Mouse (Mus musculus): ENCODE data around the gene Gli3.

DNA sequence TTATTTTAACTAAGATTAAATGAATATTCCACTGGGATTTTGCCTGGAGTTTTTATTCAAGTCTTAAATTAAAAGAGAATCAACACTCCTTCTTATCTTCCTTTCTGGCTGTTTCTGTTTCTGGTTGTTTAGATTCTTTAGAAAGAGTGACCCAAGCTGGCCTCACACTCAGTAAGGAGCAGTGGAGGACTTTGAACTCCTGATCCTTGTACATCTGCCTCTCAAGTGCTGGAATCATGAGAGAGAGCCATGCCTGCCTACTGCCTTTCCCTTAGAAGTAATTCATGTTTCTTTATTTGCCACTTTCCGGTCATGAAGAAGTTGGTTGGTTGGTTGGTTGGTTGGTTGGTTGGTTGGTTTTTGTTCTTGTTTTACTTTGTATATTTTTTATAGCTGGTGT is 218.5 kb downstream of the Gli3 start:
- TF ChIP-seq CTCF (IDR thresholded peaks at IDR 0.05; ENCODE audit: low read depth, low read length) (no peak), GATA1 (IDR thresholded peaks at IDR 0.05; ENCODE audit: borderline replicate concordance, low read length) (no peak)
